Mouse (Mus musculus) lung, embryonic 16.5 days (tissue): ENCODE measurements around the gene Gm5741. TPM values are rescaled to one million over a fixed set of nuclear protein-coding genes. Genes with fewer than 3 reads are reported as not detected.
A peak's percentile ranks its signal among the peaks of the same experiment; 100 is the strongest.

Experiments
- ATAC-seq: fragments of 200-750 bp; cut with Nextera tagmentation; 2 replicates; pipeline ENCODE4 v1.8.0; 2017; ENCODE audit warnings: low read depth, mild to moderate bottlenecking, moderate library complexity
- H3K27ac ChIP-seq: fragments of 300-500 bp; sonication (generic); 2 replicates; pipeline ENCODE4 v1.5.1; 2014; ENCODE audit warnings: mild to moderate bottlenecking, control low read depth, low read length
- H3K27me3 ChIP-seq: fragments of 300-500 bp; sonication (generic); 2 replicates; pipeline ENCODE4 v1.6.1; 2014; ENCODE audit warnings: low read depth, low read length, mixed read lengths; ENCODE audit not compliant: control insufficient read depth, insufficient read depth
- H3K36me3 ChIP-seq: fragments of 300-500 bp; sonication (generic); 2 replicates; pipeline ENCODE4 v1.6.1; 2014; ENCODE audit warnings: low read length; ENCODE audit not compliant: control insufficient read depth, insufficient read depth
- H3K4me1 ChIP-seq: fragments of 300-500 bp; sonication (generic); replicated peaks from 2 replicates; pipeline ENCODE4 v1.6.1; 2014; ENCODE audit warnings: low read length, mixed read lengths; ENCODE audit not compliant: control insufficient read depth, insufficient read depth
- H3K4me2 ChIP-seq: fragments of 300-500 bp; sonication (generic); 2 replicates; pipeline ENCODE4 v1.6.1; 2014; ENCODE audit warnings: low read depth, low read length, control low read depth
- H3K4me3 ChIP-seq: fragments of 300-500 bp; sonication (generic); 2 replicates; pipeline ENCODE4 v1.5.1; 2014; ENCODE audit warnings: mild to moderate bottlenecking, low read length, control low read depth
- H3K9ac ChIP-seq: fragments of 300-500 bp; sonication (generic); 2 replicates; pipeline ENCODE4 v1.6.1; 2014; ENCODE audit warnings: low read length, control low read depth
- H3K9me3 ChIP-seq: fragments of 300-500 bp; sonication (generic); 2 replicates; pipeline ENCODE4 v1.6.1; 2016; ENCODE audit warnings: low read length; ENCODE audit not compliant: control insufficient read depth
- WGBS: fragments of 180-500 bp; shearing (Covaris S2); extraction: QIAGEN DNeasy Blood & Tissue Kit; methylation state at CpG from one replicate; pipeline ENCODE4 v1.1.7; 2014; 5-methylcytosine and 5-hydroxymethylcytosine counted together
- polyA plus RNA-seq: library from polyadenylated mRNA; unstranded; fragments of >200 nt; fragmentation: Nextera tagmentation; extraction: Ambion mirVana; gene quantifications from 2 replicates; pipeline ENCODE4 v1.2.1, GENCODE M21; 2015

The Gm5741 gene
- polyA plus RNA-seq, 1 experiment from 2014 or later, result not detected

GRCm38 (mm10) chr8:85036381-85036717 is 31.4 kb downstream of the Gm5741 start:
- H3K9ac ChIP-seq, result peak overlapping the region; percentile 94
- WGBS, result 0% methylated on average over 9 of the region's 9 CpGs
- ATAC-seq, result peak; percentile 26
- peaks cover 15% of the 10 kb centered on the region for H3K4me1 ChIP-seq
- peak overlapping the region; percentile 83 for H3K4me3 ChIP-seq
- H3K9me3 ChIP-seq, result no peaks in the 10 kb centered on the region
- peak overlapping the region; percentile 91 for H3K4me2 ChIP-seq
- peaks cover 29% of the 10 kb centered on the region for H3K36me3 ChIP-seq
- no peaks in the 10 kb centered on the region for H3K27me3 ChIP-seq
- H3K27ac ChIP-seq, result peak overlapping the region; percentile 100

DNA sequence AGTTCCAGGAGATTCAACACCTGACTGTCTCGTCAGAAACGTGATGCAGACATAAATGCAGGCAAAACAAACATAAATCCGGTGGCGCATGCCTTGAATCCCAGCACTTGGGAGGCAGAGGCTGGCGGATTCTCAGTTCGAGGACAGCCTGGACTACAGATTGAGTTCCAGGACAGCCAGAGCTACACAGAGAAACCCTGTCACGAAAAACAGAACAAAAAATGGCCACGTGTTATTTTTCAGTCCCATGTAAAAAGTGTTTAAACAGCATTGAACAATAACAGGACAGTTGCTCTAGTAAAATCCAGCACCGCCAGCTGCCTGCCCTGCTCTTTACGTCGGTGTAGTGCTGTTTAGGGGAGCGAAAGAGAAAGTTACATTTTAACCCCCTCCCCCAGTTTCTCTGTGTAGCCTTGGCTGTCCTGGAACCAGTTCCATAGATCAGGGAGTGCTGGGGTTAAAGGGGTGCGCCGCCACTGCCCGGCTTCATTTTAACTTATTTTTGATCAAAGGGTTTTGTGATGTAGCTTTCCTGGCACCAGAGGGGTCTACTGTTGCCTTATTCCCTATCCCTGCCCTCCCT is 32.0 kb downstream of the Gm5741 start:
- H3K27ac ChIP-seq, result peak overlapping the region; percentile 100
- peaks cover 28% of the 10 kb centered on the region for H3K36me3 ChIP-seq
- no peaks in the 10 kb centered on the region for H3K27me3 ChIP-seq
- peak overlapping the region; percentile 83 for H3K4me3 ChIP-seq
- peak; percentile 12 for ATAC-seq
- under 1% methylated on average over 15 of the region's 15 CpGs for WGBS
- peaks cover 15% of the 10 kb centered on the region for H3K4me1 ChIP-seq
- peak overlapping the region; percentile 91 for H3K4me2 ChIP-seq
- H3K9me3 ChIP-seq, result no peaks in the 10 kb centered on the region
- H3K9ac ChIP-seq, result peak overlapping the region; percentile 94

DNA sequence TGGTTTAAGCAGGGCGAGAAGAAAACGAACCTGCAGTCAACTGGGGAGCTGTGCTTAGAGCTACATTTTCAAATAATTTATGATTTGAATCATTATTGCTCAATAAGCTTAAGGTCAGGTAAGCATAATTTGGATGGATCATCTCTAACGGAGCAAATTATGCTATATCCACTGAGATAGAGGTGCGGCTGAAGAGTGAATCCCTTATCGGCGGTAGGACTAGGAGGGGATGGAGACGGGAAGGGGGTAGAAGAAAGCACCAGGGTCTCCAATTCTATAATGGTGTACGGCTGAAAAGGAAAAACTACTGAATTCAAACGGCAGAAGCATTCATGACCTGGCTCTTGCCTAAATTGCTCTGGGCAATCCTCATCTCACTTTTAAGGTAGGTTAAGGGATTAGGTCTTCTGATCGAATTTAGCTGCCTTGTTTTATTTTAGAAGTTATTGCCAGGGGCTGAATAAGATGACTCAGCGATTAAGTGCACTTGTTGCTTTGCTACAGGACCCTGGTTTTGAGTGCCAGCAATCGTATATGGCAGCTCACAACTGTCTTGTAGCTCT is 32.5 kb downstream of the Gm5741 start:
- Histone ChIP-seq H3K4me2 (peak overlapping the region; percentile 91), H3K9me3 (no peaks in the 10 kb centered on the region), H3K4me1 (peaks cover 15% of the 10 kb centered on the region), H3K27me3 (no peaks in the 10 kb centered on the region), H3K9ac (peak overlapping the region; percentile 94), H3K36me3 (peaks cover 27% of the 10 kb centered on the region), H3K4me3 (peak overlapping the region; percentile 83), H3K27ac (peak overlapping the region; percentile 100)
- ATAC-seq, result no peak
- WGBS, result 4% methylated on average over 12 of the region's 12 CpGs

DNA sequence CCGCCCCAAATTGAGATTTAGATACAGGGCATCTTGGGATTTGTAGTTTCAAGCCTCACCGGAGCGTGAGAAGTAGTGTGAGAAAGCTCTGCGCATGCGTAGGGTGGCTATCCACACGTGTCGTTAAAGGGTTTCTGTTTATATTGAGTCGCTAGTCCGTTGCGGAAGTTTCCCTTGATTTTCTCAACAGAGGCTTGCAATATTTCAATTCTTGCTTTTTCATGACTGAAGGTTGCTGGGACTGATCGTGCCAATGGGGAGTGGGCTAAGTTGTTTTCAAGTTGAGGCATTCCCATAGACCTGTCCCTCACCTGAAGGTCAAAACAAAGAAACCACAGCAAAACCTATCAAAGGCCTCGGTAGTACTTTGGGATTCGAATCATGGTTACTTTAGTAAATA is 33.0 kb downstream of the Gm5741 start:
- H3K4me3 ChIP-seq, result peak overlapping the region; percentile 83
- H3K9ac ChIP-seq, result peak overlapping the region; percentile 94
- under 1% methylated on average over 13 of the region's 13 CpGs for WGBS
- no peaks in the 10 kb centered on the region for H3K27me3 ChIP-seq
- peak overlapping the region; percentile 50; the same call in 1 of the 2 replicates for H3K27ac ChIP-seq
- H3K4me1 ChIP-seq, result peaks cover 15% of the 10 kb centered on the region
- H3K36me3 ChIP-seq, result peaks cover 30% of the 10 kb centered on the region
- ATAC-seq, result no peak
- H3K4me2 ChIP-seq, result peak overlapping the region; percentile 91
- H3K9me3 ChIP-seq, result no peaks in the 10 kb centered on the region

- Histone ChIP-seq H3K4me1 (peaks cover 13% of the 10 kb centered on the region), H3K27ac (no peak overlapping the region; the same call in 1 of the 2 replicates), H3K4me2 (no peak overlapping the region), H3K36me3 (peaks cover 34% of the 10 kb centered on the region), H3K4me3 (no peak overlapping the region), H3K27me3 (no peaks in the 10 kb centered on the region), H3K9me3 (no peaks in the 10 kb centered on the region), H3K9ac (no peak overlapping the region)
- WGBS, result 52% methylated on average over 1 of the region's 1 CpGs
- no peak for ATAC-seq
These were observed 33.9 kb downstream of the Gm5741 start for GRCm38 (mm10) chr8:85033867-85034266.

DNA sequence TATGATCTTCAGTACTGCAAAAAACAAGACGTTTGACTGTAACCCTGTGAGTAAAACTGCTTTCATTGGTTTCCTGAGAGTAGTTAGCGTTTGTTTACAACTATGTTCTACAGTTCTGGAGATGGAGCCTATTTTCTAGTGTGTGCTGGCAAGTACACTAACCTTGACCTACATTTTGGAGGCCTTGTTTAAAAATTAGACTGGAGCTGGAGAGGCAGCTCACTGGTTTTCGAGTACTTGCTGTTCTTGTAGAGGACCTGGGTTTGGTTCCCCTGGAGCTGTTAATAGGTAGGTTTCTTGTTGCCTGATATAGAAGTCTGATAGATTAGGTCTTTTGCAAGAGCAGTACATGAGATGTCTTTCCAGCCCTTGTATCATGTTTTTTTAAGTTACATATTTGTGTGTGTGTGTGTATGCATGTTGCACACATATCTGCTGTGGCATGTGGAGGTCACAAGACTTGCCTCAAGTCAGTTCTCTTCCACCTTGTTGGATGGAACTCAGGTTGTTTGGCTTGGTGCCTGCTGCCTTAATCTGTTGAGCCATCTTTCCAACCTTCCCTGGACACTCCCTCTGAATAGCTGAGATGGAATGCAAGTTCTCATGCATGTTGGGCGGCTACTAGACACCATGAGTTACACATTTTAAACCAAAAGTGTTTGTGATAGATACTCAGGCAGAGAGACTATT is 35.0 kb downstream of the Gm5741 start:
- no peak overlapping the region for H3K4me3 ChIP-seq
- peaks cover 34% of the 10 kb centered on the region for H3K36me3 ChIP-seq
- ATAC-seq, result no peak
- 71% methylated on average over 4 of the region's 4 CpGs for WGBS
- H3K9ac ChIP-seq, result no peak overlapping the region
- H3K4me1 ChIP-seq, result peaks cover 20% of the 10 kb centered on the region
- H3K9me3 ChIP-seq, result no peaks in the 10 kb centered on the region
- H3K27ac ChIP-seq, result no peak overlapping the region
- no peaks in the 10 kb centered on the region for H3K27me3 ChIP-seq
- no peak overlapping the region for H3K4me2 ChIP-seq

DNA sequence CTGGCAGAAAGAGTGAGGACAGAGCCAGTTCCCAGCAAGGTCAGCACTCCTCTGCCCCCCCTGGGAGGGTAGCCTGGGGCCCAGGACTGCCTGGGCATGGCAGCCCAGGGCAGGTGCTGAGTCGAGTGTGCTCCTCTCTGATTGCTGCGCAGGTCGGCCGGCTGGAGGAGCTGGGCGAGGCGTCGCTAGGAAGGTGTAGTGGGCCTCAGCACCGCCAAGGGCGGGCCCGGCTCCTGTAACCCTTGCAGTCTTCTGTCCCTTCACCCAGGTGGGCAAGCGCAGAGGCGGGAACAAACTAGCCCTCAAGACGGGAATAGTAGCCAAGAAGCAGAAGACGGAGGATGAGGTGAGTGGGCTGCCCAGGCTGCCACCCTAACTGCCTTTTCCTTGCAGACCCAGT is 38.5 kb downstream of the Gm5741 start:
- no peak overlapping the region for H3K27ac ChIP-seq
- ATAC-seq, result no peak
- no peaks in the 10 kb centered on the region for H3K27me3 ChIP-seq
- H3K4me1 ChIP-seq, result peaks cover 21% of the 10 kb centered on the region
- H3K4me2 ChIP-seq, result no peak overlapping the region
- no peak overlapping the region for H3K9ac ChIP-seq
- no peak overlapping the region for H3K4me3 ChIP-seq
- 81% methylated on average over 14 of the region's 14 CpGs for whole genome bisulfite sequencing
- H3K36me3 ChIP-seq, result peaks cover 34% of the 10 kb centered on the region
- no peaks in the 10 kb centered on the region for H3K9me3 ChIP-seq

DNA sequence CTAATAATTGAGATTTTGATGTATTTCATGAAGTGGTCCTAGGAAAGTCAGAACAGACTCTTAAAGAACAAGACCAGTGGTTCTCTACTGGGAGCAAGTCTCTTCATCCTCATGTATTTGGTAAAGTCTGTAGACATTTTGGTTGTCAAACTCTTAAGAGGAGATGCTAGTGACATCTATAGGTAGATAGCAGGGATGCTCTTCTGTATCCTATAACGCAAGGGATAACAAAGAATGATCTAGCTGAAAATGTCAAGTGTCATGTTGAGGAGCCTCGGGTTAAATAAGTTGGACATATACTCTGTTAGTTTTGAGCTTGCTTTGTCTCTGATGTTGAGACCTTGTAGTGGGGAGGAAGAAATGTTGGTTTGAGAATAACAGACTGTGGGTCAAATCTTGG is 39.9 kb downstream of the Gm5741 start:
- Histone ChIP-seq H3K27me3 (no peaks in the 10 kb centered on the region), H3K4me3 (peak overlapping the region; percentile 98), H3K27ac (no peak overlapping the region), H3K36me3 (peaks cover 39% of the 10 kb centered on the region), H3K4me2 (peak overlapping the region; percentile 90), H3K4me1 (peaks cover 24% of the 10 kb centered on the region), H3K9me3 (no peaks in the 10 kb centered on the region), H3K9ac (peak overlapping the region; percentile 100)
- ATAC-seq, result no peak
- WGBS, result 13% methylated on average over 2 of the region's 2 CpGs

- ATAC-seq, result no peak
- Histone ChIP-seq H3K9me3 (no peaks in the 10 kb centered on the region), H3K4me1 (peaks cover 24% of the 10 kb centered on the region), H3K27ac (peak overlapping the region; percentile 87), H3K9ac (peak overlapping the region; percentile 100), H3K27me3 (no peaks in the 10 kb centered on the region), H3K36me3 (peaks cover 35% of the 10 kb centered on the region), H3K4me2 (peak overlapping the region; percentile 90), H3K4me3 (peak overlapping the region; percentile 98)
- under 1% methylated on average over 13 of the region's 13 CpGs for WGBS
These were observed 40.3 kb downstream of the Gm5741 start for GRCm38 (mm10) chr8:85027516-85027855.
